Mouse (Mus musculus): ENCODE measurements around the gene Dysf.

DNA sequence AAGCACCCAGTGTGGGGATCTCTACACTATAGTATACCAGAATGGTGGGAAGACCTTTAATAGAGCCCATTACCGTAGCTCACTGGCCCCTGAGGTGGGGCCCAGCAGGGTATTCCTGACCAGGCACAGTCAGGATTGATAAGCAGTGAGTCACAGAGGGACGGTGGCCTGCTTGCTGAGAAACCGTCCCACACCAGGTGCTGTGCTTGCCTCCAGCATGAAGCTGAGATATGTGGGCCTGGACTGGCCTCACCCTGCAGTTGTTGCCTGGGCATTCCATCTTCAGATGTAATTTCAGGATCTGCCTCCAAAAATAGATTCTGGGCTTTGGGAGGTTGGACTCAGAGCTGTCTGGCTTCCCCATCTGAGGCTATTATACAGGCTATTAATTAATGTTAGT is 13.6 kb downstream of the Dysf start:
- TF ChIP-seq CTCF (IDR thresholded peaks at IDR 0.05; ENCODE audit: control insufficient read depth, insufficient read depth, insufficient replicate concordance, low read depth, low read length) = no peak
- no peak for TF ChIP-seq POLR2A (IDR thresholded peaks at IDR 0.05; ENCODE audit: control insufficient read depth, low read depth, low read length)
